Mouse (Mus musculus) right cerebral cortex, postnatal 36 days (tissue): ENCODE measurements around the gene Rps21.

Experiments used
- DNase-seq, 2 experiments: peaks; one replicate each; pipeline ENCODE4 v3.0.0; 2022; ENCODE audit warnings: low spot score in 2 of 2, mixed read lengths in 1 of 2

The Rps21 gene

GRCm38 (mm10) chr2:180289440-180290108 is 32.4 kb downstream of the Rps21 start, which contains the start of gene Rbbp8nl:
TSS of gene Rbbp8nl (minus strand) at chr2:180289879.
- no peak for DNase-seq

GRCm38 (mm10) chr2:180290503-180290902 is 33.3 kb downstream of the Rps21 start:
- DNase-seq = no peak

- no peak for DNase-seq
Observed at GRCm38 (mm10) chr2:180291566-180291965, 34.4 kb downstream of the Rps21 start.

GRCm38 (mm10) chr2:180292026-180292425 is 34.8 kb downstream of the Rps21 start:
- DNase-seq = no peak

- DNase-seq = no peak
Observed at GRCm38 (mm10) chr2:180292906-180293305, 35.7 kb downstream of the Rps21 start.

GRCm38 (mm10) chr2:180300252-180300651 is 43.1 kb downstream of the Rps21 start:
- no peak for DNase-seq

GRCm38 (mm10) chr2:180300771-180301170 is 43.6 kb downstream of the Rps21 start:
- no peak for DNase-seq

- no peak for DNase-seq
Observed at GRCm38 (mm10) chr2:180302201-180302600, 45.0 kb downstream of the Rps21 start.

- DNase-seq = no peak
Observed at GRCm38 (mm10) chr2:180303468-180303867, 46.3 kb downstream of the Rps21 start.

GRCm38 (mm10) chr2:180304554-180304953 is 47.4 kb downstream of the Rps21 start:
- DNase-seq = no peak

- DNase-seq = no peak
Observed at GRCm38 (mm10) chr2:180305490-180305889, 48.3 kb downstream of the Rps21 start.

GRCm38 (mm10) chr2:180306009-180306408 is 48.8 kb downstream of the Rps21 start:
- DNase-seq = no peak

- no peak for DNase-seq
Observed at GRCm38 (mm10) chr2:180306423-180307168, 49.4 kb downstream of the Rps21 start.

GRCm38 (mm10) chr2:180307680-180308079 is 50.5 kb downstream of the Rps21 start:
- DNase-seq = no peak
